Mouse (Mus musculus) neural tube, embryonic 11.5 days (tissue): ENCODE measurements at regions not wholly inside any gene's neighbourhood (a gene's known extent, or its start where the extent isn't known, plus 50 kb on each side); places are given as distances from the start of the nearest gene placed in this dataset.

Experiments used
- ATAC-seq: fragments of 200-750 bp; cut with Nextera tagmentation; 2 replicates; pipeline ENCODE4 v1.8.0; 2017; ENCODE audit warnings: moderate number of reproducible peaks, mild to moderate bottlenecking, moderate TSS enrichment, moderate library complexity; ENCODE audit not compliant: insufficient read depth, low FRiP score, low TSS enrichment
- DNase-seq: peaks from one replicate; pipeline ENCODE4 v3.0.0-alpha.2; 2015; ENCODE audit warnings: low spot score
- H3K27ac ChIP-seq: fragments of 300-500 bp; sonication (generic); 2 replicates; pipeline ENCODE4 v1.5.1; 2014; ENCODE audit warnings: low read depth, mild to moderate bottlenecking, low read length
- H3K27me3 ChIP-seq: fragments of 300-500 bp; sonication (generic); 2 replicates; pipeline ENCODE4 v1.6.1; 2014; ENCODE audit warnings: mild to moderate bottlenecking, low read length, mixed read lengths; ENCODE audit not compliant: control insufficient read depth, insufficient read depth
- H3K36me3 ChIP-seq: fragments of 300-500 bp; sonication (generic); 2 replicates; pipeline ENCODE4 v1.6.1; 2014; ENCODE audit warnings: mild to moderate bottlenecking, low read length, moderate library complexity, mixed read lengths; ENCODE audit not compliant: control insufficient read depth, insufficient read depth
- H3K4me1 ChIP-seq: fragments of 300-500 bp; sonication (generic); 2 replicates; pipeline ENCODE4 v1.6.1; 2014; ENCODE audit warnings: low read length, mixed read lengths; ENCODE audit not compliant: control insufficient read depth, insufficient read depth
- H3K4me2 ChIP-seq: fragments of 300-500 bp; sonication (generic); 2 replicates; pipeline ENCODE4 v1.6.1; 2014; ENCODE audit warnings: low read depth, mild to moderate bottlenecking, moderate library complexity
- H3K4me3 ChIP-seq: fragments of 300-500 bp; sonication (generic); 2 replicates; pipeline ENCODE4 v1.5.1; 2014; ENCODE audit warnings: low read depth, low read length
- H3K9ac ChIP-seq: fragments of 300-500 bp; sonication (generic); 2 replicates; pipeline ENCODE4 v1.6.1; 2014; ENCODE audit warnings: mild to moderate bottlenecking, low read length
- H3K9me3 ChIP-seq: fragments of 300-500 bp; sonication (generic); 2 replicates; pipeline ENCODE4 v1.6.1; 2016; ENCODE audit warnings: low read length; ENCODE audit not compliant: control insufficient read depth
- WGBS: fragments of 180-500 bp; shearing (Covaris S2); extraction: QIAGEN DNeasy Blood & Tissue Kit; methylation state at CpG from one replicate; pipeline ENCODE4 v1.1.7; 2014; 5-methylcytosine and 5-hydroxymethylcytosine counted together

DNA sequence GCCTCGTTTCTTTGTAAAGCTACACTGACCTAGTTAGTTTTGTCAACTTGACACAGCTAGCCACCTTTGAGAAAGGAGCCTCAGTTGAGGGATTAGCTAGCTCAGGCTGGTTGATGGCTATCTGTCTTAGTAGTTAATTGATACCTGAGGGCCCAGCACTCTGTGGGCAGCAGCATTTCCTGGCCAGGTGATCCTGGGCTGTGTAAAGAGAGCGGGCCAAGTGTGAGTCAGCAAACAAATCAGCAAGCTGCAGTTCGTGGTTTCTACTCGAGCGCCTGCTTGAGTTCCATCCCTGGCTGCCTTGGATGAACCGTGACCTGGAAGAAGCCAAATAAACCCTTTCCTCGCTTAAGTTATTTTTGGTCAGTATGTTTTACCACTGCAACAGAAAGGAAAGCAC lies 106.6 kb upstream of the Fut8 start:
- H3K27ac ChIP-seq: no peak overlapping the region
- no peaks in the 10 kb centered on the region for H3K27me3 ChIP-seq
- no peak for ATAC-seq
- DNase-seq: no peak
- H3K36me3 ChIP-seq: no peaks in the 10 kb centered on the region
- H3K9ac ChIP-seq: no peak overlapping the region
- H3K9me3 ChIP-seq: no peaks in the 10 kb centered on the region
- H3K4me3 ChIP-seq: no peak overlapping the region
- H3K4me1 ChIP-seq: no peaks in the 10 kb centered on the region
- H3K4me2 ChIP-seq: no peak overlapping the region
- 72% methylated on average over 7 of the region's 7 CpGs for WGBS

DNA sequence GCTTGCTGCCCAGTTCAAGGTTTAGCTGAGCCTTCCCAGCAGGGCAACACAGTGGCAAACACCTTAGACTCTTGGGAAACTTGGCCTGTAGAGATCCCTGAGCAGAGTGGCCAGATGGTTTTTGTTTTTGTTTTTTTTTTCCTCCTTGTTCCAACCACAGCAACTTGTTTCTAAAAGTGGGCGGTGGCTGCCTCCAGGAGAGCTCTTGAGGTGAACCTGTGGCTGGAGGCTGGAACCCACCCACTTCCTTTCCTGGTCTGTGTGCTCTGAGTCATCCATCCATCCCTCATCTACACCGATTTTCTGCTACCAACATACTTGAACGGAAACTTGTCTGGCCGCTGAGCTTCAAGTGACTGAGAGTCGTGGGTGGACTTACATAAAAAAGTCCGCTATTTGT lies 107.4 kb upstream of the Fut8 start:
- ATAC-seq (no peak), DNase-seq (no peak)
- Histone ChIP-seq H3K27ac (no peak overlapping the region), H3K9me3 (no peaks in the 10 kb centered on the region), H3K9ac (no peak overlapping the region), H3K4me1 (no peaks in the 10 kb centered on the region), H3K36me3 (no peaks in the 10 kb centered on the region), H3K4me3 (no peak overlapping the region), H3K27me3 (no peaks in the 10 kb centered on the region), H3K4me2 (no peak overlapping the region)
- 81% methylated on average over 6 of the region's 6 CpGs for WGBS

DNA sequence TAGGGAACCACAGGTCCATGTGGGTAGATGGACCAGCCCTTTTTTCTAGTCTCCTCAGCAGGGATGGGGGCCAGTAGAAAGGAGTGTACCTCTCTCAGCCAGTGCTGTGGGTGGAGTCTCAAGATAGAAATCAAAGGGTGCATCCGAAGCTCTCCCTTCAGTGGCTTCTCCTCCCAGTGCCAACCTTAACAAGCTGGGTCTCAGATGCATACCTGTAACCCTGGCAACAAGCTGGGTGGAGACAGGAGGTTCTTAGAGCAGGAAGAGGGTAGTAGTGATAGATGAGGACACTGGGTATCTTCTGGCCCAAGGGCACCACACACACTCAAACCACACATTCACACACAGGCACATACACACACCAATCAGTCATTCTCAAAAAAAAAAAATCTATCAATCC lies 113.7 kb upstream of the Fut8 start:
- 50% methylated on average over 1 of the region's 1 CpGs for WGBS
- H3K4me1 ChIP-seq: no peaks in the 10 kb centered on the region
- H3K27ac ChIP-seq: no peak overlapping the region
- no peak overlapping the region for H3K9ac ChIP-seq
- no peaks in the 10 kb centered on the region for H3K36me3 ChIP-seq
- DNase-seq (no peak), ATAC-seq (no peak)
- H3K4me2 ChIP-seq: no peak overlapping the region
- no peaks in the 10 kb centered on the region for H3K9me3 ChIP-seq
- no peak overlapping the region for H3K4me3 ChIP-seq
- no peaks in the 10 kb centered on the region for H3K27me3 ChIP-seq

DNA sequence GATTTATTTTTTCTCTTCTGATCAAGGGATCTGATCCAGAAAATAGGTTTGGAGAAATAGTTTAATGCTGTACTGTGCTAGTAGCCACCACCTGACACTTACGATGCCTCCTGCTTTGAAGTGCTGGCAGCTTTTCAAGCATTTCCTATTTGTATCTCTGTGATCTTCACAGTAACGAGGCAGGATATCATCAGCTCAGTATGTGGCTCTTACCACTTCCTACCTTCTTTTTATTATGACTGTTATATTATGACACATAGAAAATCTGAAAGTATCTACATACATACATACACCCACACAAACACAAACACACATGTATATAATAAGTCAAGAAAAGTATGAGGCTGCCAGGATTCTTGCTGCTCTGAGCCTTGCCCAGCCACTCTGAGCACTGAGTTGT lies 124.4 kb upstream of the Fut8 start:
- no peaks in the 10 kb centered on the region for H3K27me3 ChIP-seq
- no peak overlapping the region for H3K27ac ChIP-seq
- no peaks in the 10 kb centered on the region for H3K36me3 ChIP-seq
- H3K9ac ChIP-seq: no peak overlapping the region
- no peaks in the 10 kb centered on the region for H3K4me1 ChIP-seq
- no peak for DNase-seq
- H3K4me3 ChIP-seq: no peak overlapping the region
- ATAC-seq: no peak
- no peak overlapping the region for H3K4me2 ChIP-seq
- WGBS: 76% methylated on average over 2 of the region's 2 CpGs
- H3K9me3 ChIP-seq: no peaks in the 10 kb centered on the region

DNA sequence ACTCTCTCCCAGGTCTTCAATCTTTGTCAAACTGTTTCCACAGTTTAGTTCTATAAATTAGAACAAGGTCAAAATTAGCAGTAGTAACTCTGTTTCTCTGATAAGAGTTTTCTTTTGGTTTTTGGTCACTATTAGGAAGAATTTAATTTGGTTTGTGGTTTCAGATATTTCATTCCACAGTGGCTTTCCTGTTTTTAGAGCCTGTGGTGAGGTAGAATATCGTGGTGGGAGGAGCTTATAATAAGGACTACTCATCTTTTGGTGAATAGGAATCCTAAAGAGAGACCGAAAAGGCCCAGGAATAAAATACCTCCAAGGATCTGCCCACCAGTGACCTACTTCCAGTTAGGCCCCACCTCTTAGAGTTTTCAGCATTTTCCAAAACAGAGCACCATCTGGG lies 125.8 kb upstream of the Fut8 start:
- Histone ChIP-seq H3K9ac (no peak overlapping the region), H3K4me3 (no peak overlapping the region), H3K9me3 (no peaks in the 10 kb centered on the region), H3K4me2 (no peak overlapping the region), H3K27ac (no peak overlapping the region), H3K36me3 (no peaks in the 10 kb centered on the region), H3K27me3 (no peaks in the 10 kb centered on the region), H3K4me1 (no peaks in the 10 kb centered on the region)
- 82% methylated on average over 2 of the region's 2 CpGs for WGBS
- no peak for DNase-seq
- no peak for ATAC-seq

DNA sequence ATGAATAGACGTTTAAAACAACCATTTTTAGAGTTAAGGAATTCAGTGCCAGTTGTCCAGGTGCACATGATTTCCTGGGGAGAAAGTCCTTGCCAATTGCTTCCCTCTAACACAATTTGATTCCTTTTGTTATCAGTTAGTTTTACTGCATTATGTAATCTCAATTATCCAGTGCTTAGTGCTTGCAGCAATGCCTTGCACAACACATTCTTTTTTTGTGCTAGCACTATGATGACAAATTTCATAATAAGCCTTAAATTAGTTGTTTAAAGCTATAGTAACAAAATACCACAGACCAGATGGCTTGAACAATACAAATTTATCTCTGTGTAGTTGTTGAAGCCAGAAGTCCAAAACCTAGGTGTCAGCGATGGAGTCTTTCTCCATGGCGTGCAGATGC lies 130.7 kb upstream of the Fut8 start:
- H3K4me2 ChIP-seq: no peak overlapping the region
- no peak overlapping the region for H3K27ac ChIP-seq
- H3K4me1 ChIP-seq: no peaks in the 10 kb centered on the region
- H3K9me3 ChIP-seq: no peaks in the 10 kb centered on the region
- no peaks in the 10 kb centered on the region for H3K27me3 ChIP-seq
- no peak overlapping the region for H3K4me3 ChIP-seq
- ATAC-seq (no peak), DNase-seq (no peak)
- 85% methylated on average over 3 of the region's 3 CpGs for WGBS
- H3K9ac ChIP-seq: no peak overlapping the region
- H3K36me3 ChIP-seq: no peaks in the 10 kb centered on the region

DNA sequence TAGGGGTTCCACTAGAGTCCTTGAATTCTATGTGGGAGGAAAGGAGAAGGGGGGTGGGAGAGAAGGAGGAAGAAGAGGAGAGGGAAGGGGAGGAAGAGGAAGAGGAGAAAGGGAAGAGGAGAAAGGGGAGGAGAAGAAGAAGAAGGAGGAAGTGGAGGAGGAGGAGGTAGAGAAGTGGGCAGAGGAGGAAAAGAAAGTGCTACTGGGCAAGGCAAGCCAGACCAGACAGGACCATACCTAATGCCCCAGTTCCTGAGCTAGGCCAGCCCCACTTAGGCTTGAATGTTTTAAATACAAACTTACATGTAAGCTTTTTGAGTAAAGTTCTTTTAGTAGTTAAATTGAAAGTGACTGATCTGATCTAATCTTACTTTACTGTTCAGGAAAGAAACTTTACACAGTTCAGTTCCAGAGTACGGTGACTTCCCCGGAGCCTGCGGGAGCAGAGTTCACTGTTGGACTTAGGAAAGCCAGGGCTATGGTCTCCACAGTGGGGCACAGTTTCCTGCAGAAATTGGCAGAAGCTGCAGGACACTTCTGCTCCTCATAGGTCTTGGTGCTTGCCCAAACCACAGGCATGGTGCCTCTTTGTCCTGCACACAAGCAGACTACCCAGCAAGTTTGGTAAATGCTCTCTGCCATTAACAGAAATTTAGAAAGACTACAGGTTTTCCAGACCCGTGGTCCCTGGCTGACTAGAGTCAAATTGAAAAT lies 131.9 kb upstream of the Fut8 start:
- no peak overlapping the region for H3K4me2 ChIP-seq
- H3K27me3 ChIP-seq: no peaks in the 10 kb centered on the region
- H3K36me3 ChIP-seq: no peaks in the 10 kb centered on the region
- 90% methylated on average over 4 of the region's 4 CpGs for WGBS
- H3K9ac ChIP-seq: no peak overlapping the region
- no peak for DNase-seq
- no peak for ATAC-seq
- no peaks in the 10 kb centered on the region for H3K9me3 ChIP-seq
- no peak overlapping the region for H3K4me3 ChIP-seq
- no peak overlapping the region for H3K27ac ChIP-seq
- no peaks in the 10 kb centered on the region for H3K4me1 ChIP-seq

DNA sequence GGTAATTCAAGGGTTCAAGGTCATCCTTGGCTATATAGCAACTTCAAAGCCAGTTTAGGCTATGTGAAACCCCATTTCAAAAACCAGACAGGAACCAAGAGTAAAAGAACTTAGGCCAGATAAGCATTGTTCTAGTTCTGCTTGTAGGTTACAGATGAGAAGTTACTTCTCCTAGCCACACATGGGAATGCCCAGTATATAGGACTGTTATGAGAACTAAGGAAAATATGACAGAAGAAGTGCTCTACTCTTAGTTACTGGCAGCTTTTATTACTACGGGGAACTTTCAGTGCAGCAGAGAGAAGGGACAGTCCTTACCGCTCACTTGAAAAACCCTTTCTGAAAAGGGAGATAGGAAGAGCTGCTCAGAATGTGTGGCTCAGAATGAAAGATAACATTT lies 137.4 kb upstream of the Fut8 start:
- 95% methylated on average over 2 of the region's 2 CpGs for WGBS

DNA sequence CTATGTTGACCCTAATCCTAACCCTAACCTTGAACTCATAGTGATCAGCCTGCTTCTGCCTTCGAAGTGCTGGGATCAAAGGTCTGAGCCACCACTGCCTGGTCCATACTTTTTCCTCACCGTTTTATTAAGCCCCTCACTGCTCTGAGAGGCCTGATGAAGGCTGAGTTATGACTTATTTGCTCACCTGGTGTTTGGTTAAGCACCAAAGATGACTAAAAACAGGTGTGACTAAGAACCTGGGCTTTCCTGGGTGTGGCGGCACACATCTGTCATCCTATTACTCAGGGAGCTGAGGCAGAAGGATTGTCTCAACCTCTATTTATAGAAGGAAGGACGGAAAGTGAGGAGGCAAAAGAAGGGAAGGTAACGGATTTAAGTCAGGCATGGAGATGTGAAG lies 137.5 kb upstream of the Max start:
- ATAC-seq (no peak), DNase-seq (no peak)
- H3K9ac ChIP-seq: no peak overlapping the region
- H3K4me3 ChIP-seq: no peak overlapping the region
- WGBS: 83% methylated on average over 5 of the region's 5 CpGs
- no peak overlapping the region for H3K27ac ChIP-seq
- H3K4me1 ChIP-seq: no peaks in the 10 kb centered on the region
- no peaks in the 10 kb centered on the region for H3K9me3 ChIP-seq
- H3K36me3 ChIP-seq: no peaks in the 10 kb centered on the region
- no peak overlapping the region for H3K4me2 ChIP-seq
- H3K27me3 ChIP-seq: no peaks in the 10 kb centered on the region

More for the DNA sequence above, 137.4 kb upstream of the Fut8 start:
- H3K36me3 ChIP-seq: no peaks in the 10 kb centered on the region
- ATAC-seq (no peak), DNase-seq (no peak)
- no peaks in the 10 kb centered on the region for H3K9me3 ChIP-seq
- H3K4me1 ChIP-seq: no peaks in the 10 kb centered on the region
- no peak overlapping the region for H3K4me3 ChIP-seq
- H3K27ac ChIP-seq: no peak overlapping the region
- H3K9ac ChIP-seq: no peak overlapping the region
- no peak overlapping the region for H3K4me2 ChIP-seq
- no peaks in the 10 kb centered on the region for H3K27me3 ChIP-seq
